Mouse (Mus musculus): Measurements from ENCODE around the gene Pcnx.

GRCm38 (mm10) chr12:81863949-81864348 is 4.1 kb downstream of the Pcnx start:
- TF ChIP-seq POLR2A (IDR thresholded peaks at IDR 0.05; ENCODE audit: insufficient read length, low read depth) = no peak
- no peak for TF ChIP-seq E2F4 (IDR thresholded peaks at IDR 0.05; ENCODE audit: insufficient read depth)
- no peak for TF ChIP-seq CEBPB (IDR thresholded peaks at IDR 0.05; ENCODE audit: insufficient read depth, poor library complexity, severe bottlenecking)
- TF ChIP-seq TCF3 (IDR thresholded peaks at IDR 0.05; ENCODE audit: insufficient read length, low read depth) = no peak
- TF ChIP-seq TCF12 (IDR thresholded peaks at IDR 0.05; ENCODE audit: insufficient read depth, poor library complexity, severe bottlenecking) = no peak
- TF ChIP-seq MAX (IDR thresholded peaks at IDR 0.05; ENCODE audit: low read depth) = no peak
- no peak for TF ChIP-seq USF1 (IDR thresholded peaks at IDR 0.05; ENCODE audit: low read depth)
- no peak for TF ChIP-seq SRF (IDR thresholded peaks at IDR 0.05; ENCODE audit: control insufficient read depth, insufficient read length, low read depth)
- no peak for TF ChIP-seq POLR2AphosphoS2 (IDR thresholded peaks at IDR 0.05; ENCODE audit: insufficient read length, low read depth)
- TF ChIP-seq MYOD1 (IDR thresholded peaks at IDR 0.05; ENCODE audit: control insufficient read depth in 1 of 3, insufficient read length in 2 of 3, low read depth in 2 of 3) = no peak
- TF ChIP-seq MYOG (IDR thresholded peaks at IDR 0.05; ENCODE audit: control insufficient read depth in 1 of 3, insufficient read depth in 1 of 3, insufficient read length in 2 of 3, low read depth in 2 of 3) = no peak
- TF ChIP-seq REST (IDR thresholded peaks at IDR 0.05; ENCODE audit: insufficient read depth, insufficient read length) = no peak

Measured in myocyte (in vitro differentiated cells).